Mouse (Mus musculus): Measurements from ENCODE around the gene Upf1. TPM values are rescaled to one million over a fixed set of nuclear protein-coding genes. Genes with fewer than 3 reads are reported as not detected.

Gene Upf1
- polyA plus RNA-seq, 1 experiment from 2014 or later, result 24.2 TPM

DNA sequence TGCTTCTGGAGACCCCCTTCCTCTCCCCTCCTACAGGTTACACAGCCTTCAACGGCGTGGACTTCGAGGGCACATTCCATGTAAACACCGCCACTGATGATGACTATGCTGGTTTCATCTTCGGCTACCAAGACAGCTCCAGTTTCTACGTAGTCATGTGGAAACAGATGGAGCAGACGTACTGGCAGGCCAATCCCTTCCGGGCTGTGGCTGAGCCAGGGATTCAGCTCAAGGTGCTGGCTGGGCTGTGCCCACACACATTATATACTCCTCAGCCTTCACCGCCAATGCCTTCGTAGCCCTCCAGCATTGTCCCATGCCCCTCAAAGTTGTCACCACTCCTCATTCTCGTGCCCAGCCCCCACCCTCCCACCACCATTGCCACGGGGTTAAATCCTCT, 27.0 kb upstream of the Upf1 start:
- H3K4me3 ChIP-seq (ENCODE audit: low read length), result no peak overlapping the region
- H3K27me3 ChIP-seq (ENCODE audit: control insufficient read depth, insufficient read depth, low read length), result peaks cover 38% of the 10 kb centered on the region
- H3K4me2 ChIP-seq (replicated peaks; ENCODE audit: low read depth, low read length), result no peak overlapping the region
- peaks cover 5% of the 10 kb centered on the region; the same call in 1 of the 2 replicates for H3K4me1 ChIP-seq (ENCODE audit: control insufficient read depth, insufficient read depth, low read length)
- H3K36me3 ChIP-seq (ENCODE audit: control insufficient read depth, insufficient read depth, low read length), result no peaks in the 10 kb centered on the region
- H3K9ac ChIP-seq (ENCODE audit: low read depth, low read length), result no peak overlapping the region
- no peak overlapping the region for H3K27ac ChIP-seq (ENCODE audit: low read depth, low read length)
- no peaks in the 10 kb centered on the region for H3K9me3 ChIP-seq (ENCODE audit: control insufficient read depth, low read length)
- WGBS, result 83% methylated on average over 12 of the region's 12 CpGs
- no peak for ATAC-seq (ENCODE audit: low FRiP score, low TSS enrichment)

DNA sequence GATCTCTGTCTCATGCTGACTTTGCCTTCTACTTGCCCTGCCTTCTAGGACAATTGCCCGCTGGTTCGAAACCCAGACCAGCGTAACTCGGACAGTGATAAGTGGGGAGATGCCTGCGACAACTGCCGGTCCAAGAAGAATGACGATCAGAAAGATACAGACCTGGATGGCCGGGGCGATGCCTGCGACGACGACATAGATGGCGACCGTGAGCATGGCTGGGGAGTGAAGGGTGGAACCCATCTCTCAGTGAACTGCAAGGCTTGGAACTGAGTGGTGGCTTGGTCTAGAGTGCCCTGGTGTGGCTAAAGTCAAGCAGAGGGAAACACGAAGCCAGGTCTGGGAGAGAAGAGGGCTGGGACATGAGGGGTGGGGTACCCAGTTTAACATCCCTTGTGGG, 24.0 kb upstream of the Upf1 start:
- ATAC-seq (ENCODE audit: low FRiP score, low TSS enrichment), result no peak

DNA sequence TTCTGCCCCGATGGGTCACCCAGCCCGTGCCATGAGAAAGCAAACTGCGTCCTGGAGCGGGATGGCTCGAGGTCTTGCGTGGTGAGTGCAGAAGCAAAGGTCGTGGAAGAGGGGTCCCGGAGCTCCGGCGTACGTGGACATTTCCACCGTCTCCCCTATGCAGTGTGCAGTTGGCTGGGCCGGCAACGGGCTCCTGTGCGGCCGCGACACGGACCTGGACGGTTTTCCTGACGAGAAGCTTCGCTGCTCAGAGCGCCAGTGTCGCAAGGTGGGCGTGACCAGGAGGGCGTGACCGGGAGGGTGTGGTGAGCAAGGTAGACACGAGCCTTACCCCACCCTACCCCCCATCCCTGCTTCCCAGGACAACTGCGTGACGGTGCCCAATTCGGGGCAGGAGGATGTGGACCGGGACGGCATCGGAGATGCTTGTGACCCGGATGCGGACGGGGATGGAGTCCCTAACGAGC, 23.2 kb upstream of the Upf1 start:
- H3K9ac ChIP-seq (ENCODE audit: low read depth, low read length), result no peak overlapping the region
- no peaks in the 10 kb centered on the region for H3K36me3 ChIP-seq (ENCODE audit: control insufficient read depth, insufficient read depth, low read length)
- H3K9me3 ChIP-seq (ENCODE audit: control insufficient read depth, low read length), result no peaks in the 10 kb centered on the region
- H3K27ac ChIP-seq (ENCODE audit: low read depth, low read length), result no peak overlapping the region
- 8% methylated on average over 37 of the region's 37 CpGs for WGBS
- H3K4me1 ChIP-seq (ENCODE audit: control insufficient read depth, insufficient read depth, low read length), result peaks cover 18% of the 10 kb centered on the region
- H3K4me3 ChIP-seq (ENCODE audit: low read length), result peak overlapping the region; percentile 40
- no peak for ATAC-seq (ENCODE audit: low FRiP score, low TSS enrichment)
- H3K27me3 ChIP-seq (ENCODE audit: control insufficient read depth, insufficient read depth, low read length), result peaks cover 75% of the 10 kb centered on the region
- peak overlapping the region; percentile 17; the same call in 1 of the 2 replicates for H3K4me2 ChIP-seq (replicated peaks; ENCODE audit: low read depth, low read length)

More for the DNA sequence above, 24.0 kb upstream of the Upf1 start:
- Histone ChIP-seq H3K27me3 (ENCODE audit: control insufficient read depth, insufficient read depth, low read length) (peaks cover 68% of the 10 kb centered on the region), H3K9ac (ENCODE audit: low read depth, low read length) (no peak overlapping the region), H3K4me1 (ENCODE audit: control insufficient read depth, insufficient read depth, low read length) (peaks cover 18% of the 10 kb centered on the region), H3K27ac (ENCODE audit: low read depth, low read length) (no peak overlapping the region), H3K4me3 (ENCODE audit: low read length) (no peak overlapping the region), H3K4me2 (replicated peaks; ENCODE audit: low read depth, low read length) (no peak overlapping the region), H3K36me3 (ENCODE audit: control insufficient read depth, insufficient read depth, low read length) (no peaks in the 10 kb centered on the region), H3K9me3 (ENCODE audit: control insufficient read depth, low read length) (no peaks in the 10 kb centered on the region)
- WGBS, result 15% methylated on average over 15 of the region's 15 CpGs

DNA sequence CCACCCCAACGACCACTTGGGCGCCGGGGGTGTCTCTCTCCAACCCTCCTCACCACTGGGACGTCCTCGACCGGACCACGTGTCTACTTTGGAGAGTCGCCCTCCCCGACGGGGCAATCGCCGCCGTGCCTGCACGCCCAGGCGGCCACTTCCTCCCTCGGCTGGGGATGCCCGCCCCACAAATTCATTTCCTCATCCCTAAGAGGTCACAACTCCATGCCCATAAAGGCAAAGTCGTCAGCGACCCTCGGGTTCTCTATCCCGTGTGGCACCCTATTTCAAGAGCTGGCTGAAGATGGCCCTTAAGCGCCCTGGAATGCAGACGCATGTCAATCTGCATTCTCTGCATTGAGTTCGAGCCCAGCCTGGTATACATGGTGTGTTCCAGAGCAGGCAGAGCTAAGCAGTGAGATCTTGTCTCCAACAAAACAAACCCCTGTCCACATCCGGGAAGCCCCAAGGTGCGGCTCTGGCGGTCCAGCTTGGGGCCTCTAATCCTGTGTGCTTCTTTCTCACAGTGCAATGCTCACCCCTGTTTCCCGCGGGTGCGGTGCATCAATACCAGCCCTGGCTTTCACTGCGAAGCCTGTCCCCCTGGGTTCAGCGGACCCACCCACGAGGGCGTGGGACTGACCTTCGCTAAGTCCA, 22.3 kb upstream of the Upf1 start:
- Histone ChIP-seq H3K27ac (ENCODE audit: low read depth, low read length) (no peak overlapping the region), H3K4me2 (replicated peaks; ENCODE audit: low read depth, low read length) (no peak overlapping the region), H3K9me3 (ENCODE audit: control insufficient read depth, low read length) (no peaks in the 10 kb centered on the region), H3K9ac (ENCODE audit: low read depth, low read length) (no peak overlapping the region), H3K27me3 (ENCODE audit: control insufficient read depth, insufficient read depth, low read length) (peaks cover 75% of the 10 kb centered on the region), H3K36me3 (ENCODE audit: control insufficient read depth, insufficient read depth, low read length) (no peaks in the 10 kb centered on the region), H3K4me3 (ENCODE audit: low read length) (peak overlapping the region; percentile 40), H3K4me1 (ENCODE audit: control insufficient read depth, insufficient read depth, low read length) (peaks cover 18% of the 10 kb centered on the region)
- ATAC-seq (ENCODE audit: low FRiP score, low TSS enrichment), result no peak; the same call in 1 of the 2 replicates
- WGBS, result 6% methylated on average over 35 of the region's 35 CpGs

DNA sequence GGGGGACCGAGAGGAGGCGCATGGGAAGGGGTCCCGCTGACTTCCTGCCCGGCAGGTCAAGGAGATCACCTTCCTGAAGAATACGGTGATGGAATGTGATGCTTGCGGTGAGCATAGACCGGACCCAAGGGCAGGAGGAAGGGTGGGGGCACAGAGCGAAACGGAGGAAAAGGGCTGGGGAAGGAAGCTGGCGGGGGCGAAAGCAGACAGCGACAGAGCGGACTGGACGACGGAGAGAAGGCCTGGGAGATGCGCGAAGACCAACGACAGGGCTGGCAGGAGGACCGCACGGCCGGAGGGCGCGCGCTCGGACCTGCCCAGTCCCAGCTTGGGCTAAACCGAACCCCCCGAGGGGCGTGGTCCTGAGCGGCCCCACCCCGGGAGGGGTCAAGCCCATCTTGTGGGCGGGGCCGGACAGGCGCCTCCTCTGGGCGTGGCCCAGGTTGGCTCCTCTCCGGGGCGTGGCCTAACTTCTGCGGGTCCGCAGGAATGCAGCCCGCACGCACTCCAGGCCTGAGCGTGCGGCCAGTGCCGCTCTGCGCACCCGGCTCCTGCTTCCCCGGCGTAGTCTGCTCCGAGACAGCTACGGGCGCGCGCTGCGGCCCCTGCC, 21.3 kb upstream of the Upf1 start:
- Histone ChIP-seq H3K4me2 (replicated peaks; ENCODE audit: low read depth, low read length) (peak overlapping the region; percentile 42), H3K9me3 (ENCODE audit: control insufficient read depth, low read length) (no peaks in the 10 kb centered on the region), H3K4me3 (ENCODE audit: low read length) (peak overlapping the region; percentile 40), H3K9ac (ENCODE audit: low read depth, low read length) (no peak overlapping the region), H3K4me1 (ENCODE audit: control insufficient read depth, insufficient read depth, low read length) (peaks cover 18% of the 10 kb centered on the region), H3K27me3 (ENCODE audit: control insufficient read depth, insufficient read depth, low read length) (peaks cover 75% of the 10 kb centered on the region), H3K27ac (ENCODE audit: low read depth, low read length) (no peak overlapping the region), H3K36me3 (ENCODE audit: control insufficient read depth, insufficient read depth, low read length) (no peaks in the 10 kb centered on the region)
- under 1% methylated on average over 52 of the region's 53 CpGs for WGBS
- peak; percentile 78 for ATAC-seq (ENCODE audit: low FRiP score, low TSS enrichment)

DNA sequence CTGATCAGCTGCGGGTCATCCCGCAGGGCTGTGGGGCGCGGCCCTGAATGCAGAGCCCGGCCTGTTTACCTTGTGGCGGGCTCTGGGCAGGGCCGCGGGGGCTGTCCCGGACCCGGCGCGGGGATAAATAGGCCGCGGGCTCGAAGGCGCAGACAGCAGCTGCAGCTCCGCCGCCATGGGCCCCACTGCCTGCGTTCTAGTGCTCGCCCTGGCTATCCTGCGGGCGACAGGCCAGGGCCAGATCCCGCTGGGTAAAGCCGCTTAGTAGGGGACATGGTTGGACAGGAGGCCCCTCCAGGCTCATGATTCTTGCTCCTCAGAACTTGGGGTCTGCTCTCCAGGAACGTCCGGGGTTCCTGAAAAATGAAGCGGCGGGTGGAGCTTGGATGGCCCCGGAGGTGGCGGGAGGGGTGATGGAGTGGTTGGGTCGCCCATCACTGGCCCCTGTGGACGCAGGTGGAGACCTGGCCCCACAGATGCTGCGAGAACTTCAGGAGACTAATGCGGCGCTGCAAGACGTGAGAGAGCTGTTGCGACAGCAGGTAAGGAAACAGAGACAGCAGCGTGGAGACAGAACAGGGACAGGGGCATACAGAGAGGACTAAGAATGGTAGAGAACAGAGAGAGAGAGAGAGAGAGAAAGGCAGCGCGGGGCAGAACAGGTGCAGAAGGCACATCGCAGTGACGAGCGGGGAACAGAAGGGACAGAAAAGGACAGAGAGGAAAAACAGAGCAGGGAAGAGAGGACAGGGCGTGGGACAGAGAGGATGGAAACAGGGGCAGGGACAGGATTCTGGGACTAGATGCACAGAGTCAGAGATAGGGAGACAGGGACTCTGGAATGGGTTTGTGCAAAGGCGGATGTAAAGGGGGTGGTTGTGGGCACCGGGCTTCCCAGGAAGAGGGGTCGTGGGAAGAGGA, 20.6 kb upstream of the Upf1 start, which contains the start of gene Comp:
Gene Comp, plus strand, starts transcription at position 162 of the 921 bp plus-strand sequence.
- Histone ChIP-seq H3K27ac (ENCODE audit: low read depth, low read length) (no peak within 1 kb of the TSS), H3K9ac (ENCODE audit: low read depth, low read length) (no peak within 1 kb of the TSS)

DNA sequence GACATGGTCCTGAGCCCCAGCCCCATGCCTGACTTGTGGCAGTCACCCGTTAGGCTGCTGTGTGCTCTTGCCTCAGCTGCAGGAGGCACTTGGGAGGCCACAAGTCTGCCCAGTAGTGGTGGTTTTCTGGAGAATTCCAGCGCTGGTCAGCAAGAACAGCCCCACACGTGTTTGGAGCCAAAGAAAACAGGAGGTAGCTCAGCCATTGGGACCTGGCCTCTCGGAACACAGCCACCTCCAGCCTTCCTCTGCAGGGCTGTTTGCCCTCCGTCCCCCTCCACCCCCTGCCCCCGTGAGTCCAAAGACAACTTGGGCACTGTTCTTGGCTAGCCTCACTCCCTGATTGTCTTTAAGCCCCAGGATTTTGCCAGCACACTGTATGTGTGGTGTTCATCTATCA, 18.9 kb upstream of the Upf1 start:
- Histone ChIP-seq H3K27me3 (ENCODE audit: control insufficient read depth, insufficient read depth, low read length) (peaks cover 56% of the 10 kb centered on the region), H3K4me2 (replicated peaks; ENCODE audit: low read depth, low read length) (no peak overlapping the region), H3K9me3 (ENCODE audit: control insufficient read depth, low read length) (no peaks in the 10 kb centered on the region), H3K4me1 (ENCODE audit: control insufficient read depth, insufficient read depth, low read length) (peaks cover 18% of the 10 kb centered on the region), H3K4me3 (ENCODE audit: low read length) (no peak overlapping the region), H3K9ac (ENCODE audit: low read depth, low read length) (no peak overlapping the region), H3K27ac (ENCODE audit: low read depth, low read length) (no peak overlapping the region), H3K36me3 (ENCODE audit: control insufficient read depth, insufficient read depth, low read length) (no peaks in the 10 kb centered on the region)
- no peak for ATAC-seq (ENCODE audit: low FRiP score, low TSS enrichment)
- 33% methylated on average over 6 of the region's 6 CpGs for WGBS

More for the DNA sequence above, 20.6 kb upstream of the Upf1 start, which contains the start of gene Comp:
- Histone ChIP-seq H3K4me2 (replicated peaks; ENCODE audit: low read depth, low read length) (peak within 1 kb of the TSS; percentile 42), H3K36me3 (ENCODE audit: control insufficient read depth, insufficient read depth, low read length) (no peaks in the 10 kb centered on the region), H3K9me3 (ENCODE audit: control insufficient read depth, low read length) (no peaks in the 10 kb centered on the region), H3K27me3 (ENCODE audit: control insufficient read depth, insufficient read depth, low read length) (peaks cover 71% of the 10 kb centered on the region), H3K4me3 (ENCODE audit: low read length) (peak within 1 kb of the TSS; percentile 40), H3K4me1 (ENCODE audit: control insufficient read depth, insufficient read depth, low read length) (peaks cover 18% of the 10 kb centered on the region)
- 4% methylated on average over 47 of the region's 47 CpGs for WGBS
- peak; percentile 4 for ATAC-seq (ENCODE audit: low FRiP score, low TSS enrichment)

DNA sequence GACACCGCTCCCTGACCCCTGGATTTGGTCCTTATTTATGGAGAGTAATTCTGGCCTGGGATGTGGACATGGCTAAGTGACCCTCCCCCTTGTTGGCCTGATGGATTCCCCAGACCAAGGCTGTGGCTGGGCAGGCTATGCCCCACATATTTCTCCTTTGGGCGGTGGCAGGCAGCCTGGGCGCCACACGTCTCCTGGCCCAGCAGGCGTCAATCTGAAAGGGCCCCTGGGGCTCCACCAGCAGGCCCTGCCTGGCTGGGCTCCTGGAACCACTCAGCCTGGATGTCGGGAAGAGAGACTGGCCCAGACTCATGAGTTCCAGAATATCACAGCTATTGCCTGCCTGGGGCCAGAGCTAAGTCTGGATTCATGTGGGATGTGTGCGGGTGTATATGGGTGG, 17.4 kb upstream of the Upf1 start:
- Histone ChIP-seq H3K4me3 (ENCODE audit: low read length) (no peak overlapping the region), H3K27me3 (ENCODE audit: control insufficient read depth, insufficient read depth, low read length) (peaks cover 41% of the 10 kb centered on the region), H3K4me2 (replicated peaks; ENCODE audit: low read depth, low read length) (no peak overlapping the region), H3K9me3 (ENCODE audit: control insufficient read depth, low read length) (no peaks in the 10 kb centered on the region), H3K36me3 (ENCODE audit: control insufficient read depth, insufficient read depth, low read length) (no peaks in the 10 kb centered on the region), H3K9ac (ENCODE audit: low read depth, low read length) (no peak overlapping the region), H3K27ac (ENCODE audit: low read depth, low read length) (no peak overlapping the region), H3K4me1 (ENCODE audit: control insufficient read depth, insufficient read depth, low read length) (peaks cover 13% of the 10 kb centered on the region)
- no peak for ATAC-seq (ENCODE audit: low FRiP score, low TSS enrichment)
- 82% methylated on average over 7 of the region's 7 CpGs for WGBS

All from kidney, embryonic 14.5 days (tissue).